Mouse (Mus musculus) small intestine, adult 2 months (tissue): Measurements from ENCODE around the gene Vtcn1.

Experiments
- CTCF ChIP-seq: fragments of 200-500 bp; IDR thresholded peaks from 2 replicates; pipeline ENCODE4 v1.5.1; 2012; ENCODE audit warnings: low read depth, mild to moderate bottlenecking, control low read depth, inconsistent platforms, low read length, moderate library complexity, mixed read lengths; ENCODE audit not compliant: insufficient replicate concordance, insufficient read length; ENCODE audit errors: extremely low read depth
- POLR2A ChIP-seq: fragments of 200-500 bp; IDR thresholded peaks from 2 replicates; pipeline ENCODE4 v1.6.1; 2012; ENCODE audit warnings: low read depth, mild to moderate bottlenecking, control low read depth, inconsistent platforms, low read length, moderate library complexity

DNA sequence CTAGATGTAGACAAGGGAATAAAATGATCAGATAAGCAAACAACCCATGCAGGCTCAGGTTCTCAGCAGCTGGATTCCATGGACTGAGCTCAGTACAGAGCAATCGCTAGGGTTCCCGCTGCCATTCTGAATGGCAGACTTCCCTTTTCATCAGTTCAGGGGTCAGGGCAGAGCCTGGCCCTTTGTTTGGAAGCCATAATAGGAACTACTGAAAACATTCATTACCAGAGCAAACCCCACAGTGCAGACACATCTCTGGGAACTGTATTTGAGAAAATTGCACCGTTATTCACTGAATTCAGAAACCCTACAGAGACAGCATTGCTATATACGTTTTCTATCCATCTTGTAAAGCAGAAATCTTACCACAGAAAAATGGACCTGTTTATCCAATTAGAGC lies 47.7 kb upstream of the Vtcn1 start:
- TF ChIP-seq CTCF (no peak), POLR2A (no peak)
